Mouse (Mus musculus) left cerebral cortex, adult 8-10 months (tissue): ENCODE results near the gene Stpg4. TPM values are rescaled to one million over a fixed set of nuclear protein-coding genes. Genes with fewer than 3 reads are reported as not detected.

Source experiments
- DNase-seq, 2 experiments: peaks; one replicate each; pipeline ENCODE4 v3.0.0; 2022; ENCODE audit warnings: low spot score in 2 of 2
- total RNA-seq, 4 experiments: library from RNA; stranded (reverse); gene quantifications; 2 replicates each; pipeline ENCODE4 v1.2.4; 2022

The Stpg4 gene
- total RNA-seq, 4 experiments from 2014 or later: not detected

GRCm38 (mm10) chr17:87446767-87447611 lies 19.4 kb upstream of the Stpg4 start, which contains the start of gene Calm2:
Gene Calm2 (minus strand): TSS chr17:87446935.
- DNase-seq: peak; percentile 95 to 98

- DNase-seq: peak in 1 of 2 experiments; percentile 75
Measured at GRCm38 (mm10) chr17:87445917-87446766, 18.6 kb upstream of the Stpg4 start.

GRCm38 (mm10) chr17:87445337-87445916 lies 17.9 kb upstream of the Stpg4 start:
- no peak for DNase-seq

GRCm38 (mm10) chr17:87444763-87445162 lies 17.2 kb upstream of the Stpg4 start:
- no peak for DNase-seq

GRCm38 (mm10) chr17:87441537-87441936 lies 14.0 kb upstream of the Stpg4 start:
- DNase-seq: no peak

GRCm38 (mm10) chr17:87439441-87439840 lies 11.9 kb upstream of the Stpg4 start:
- DNase-seq: no peak

GRCm38 (mm10) chr17:87433929-87434328 lies 6.4 kb upstream of the Stpg4 start:
- DNase-seq: no peak

- no peak for DNase-seq
Measured at GRCm38 (mm10) chr17:87432743-87433142, 5.2 kb upstream of the Stpg4 start.

GRCm38 (mm10) chr17:87432314-87432713 lies 4.8 kb upstream of the Stpg4 start:
- no peak for DNase-seq

- no peak for DNase-seq
Measured at GRCm38 (mm10) chr17:87429431-87429830, 1.9 kb upstream of the Stpg4 start.

GRCm38 (mm10) chr17:87418082-87418481 lies 9.5 kb downstream of the Stpg4 start:
- no peak for DNase-seq

GRCm38 (mm10) chr17:87406646-87407045 lies 20.9 kb downstream of the Stpg4 start:
- no peak for DNase-seq

- DNase-seq: no peak
Measured at GRCm38 (mm10) chr17:87405576-87405975, 22.0 kb downstream of the Stpg4 start.

- DNase-seq: no peak
Measured at GRCm38 (mm10) chr17:87403462-87403861, 24.1 kb downstream of the Stpg4 start.

GRCm38 (mm10) chr17:87402444-87402843 lies 25.1 kb downstream of the Stpg4 start:
- no peak for DNase-seq

- DNase-seq: no peak
Measured at GRCm38 (mm10) chr17:87397088-87397487, 30.5 kb downstream of the Stpg4 start.

- DNase-seq: peak in 1 of 2 experiments; percentile 67
Measured at GRCm38 (mm10) chr17:87391242-87391641, 36.3 kb downstream of the Stpg4 start.

GRCm38 (mm10) chr17:87387068-87387467 lies 40.5 kb downstream of the Stpg4 start:
- no peak for DNase-seq

GRCm38 (mm10) chr17:87385835-87386234 lies 41.7 kb downstream of the Stpg4 start:
- DNase-seq: no peak

GRCm38 (mm10) chr17:87380681-87381080 lies 46.9 kb downstream of the Stpg4 start:
- peak in 1 of 2 experiments; percentile 19 for DNase-seq

- DNase-seq: no peak
Measured at GRCm38 (mm10) chr17:87379821-87380220, 47.7 kb downstream of the Stpg4 start.

GRCm38 (mm10) chr17:87379160-87379624 lies 48.3 kb downstream of the Stpg4 start:
- DNase-seq: peak in 1 of 2 experiments; percentile 36
